Mouse (Mus musculus): ENCODE measurements around the gene Wdr18. TPM values are rescaled to one million over a fixed set of nuclear protein-coding genes. Genes with fewer than 3 reads are reported as not detected.

Wdr18 gene
- polyA plus RNA-seq, 1 experiment from 2014 or later = 84.7 TPM

DNA sequence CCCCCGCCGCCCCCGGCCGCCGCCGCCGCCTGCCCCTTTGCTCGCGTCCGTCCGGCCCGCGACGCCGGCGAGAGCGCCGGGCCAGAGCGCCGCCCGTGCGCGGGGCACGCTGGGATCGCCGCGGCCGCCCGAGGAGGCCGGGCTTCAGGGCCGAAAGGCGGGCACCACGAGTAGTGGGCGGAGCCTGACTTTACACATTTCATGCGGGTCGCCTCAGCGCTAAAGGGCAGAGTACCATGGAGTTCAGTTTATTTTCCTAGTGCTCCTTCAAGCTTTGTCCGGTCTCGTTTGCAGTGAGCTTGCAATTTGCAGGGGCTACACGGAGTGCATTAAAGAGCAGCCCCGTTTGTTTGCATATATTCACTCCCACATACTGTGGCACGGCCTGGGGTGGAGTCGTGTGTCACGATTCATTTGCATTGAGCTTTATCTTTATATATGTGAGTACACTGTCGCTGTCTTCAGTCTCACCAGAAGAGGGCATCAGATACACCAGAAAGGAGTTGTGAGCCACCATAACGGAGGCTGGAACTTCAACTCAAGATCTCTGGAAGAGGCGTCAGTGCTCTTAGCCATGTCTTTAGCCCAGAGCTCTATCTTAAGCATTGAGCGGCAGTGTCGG, 24.4 kb downstream of the Wdr18 start, which contains the start of gene Tmem259:
TSS of gene Tmem259 (minus strand) at position 136 of the 622 bp plus-strand sequence.
- Histone ChIP-seq H3K4me3 (replicated peaks) (peak within 1 kb of the TSS; percentile 78), H3K9ac (peak within 1 kb of the TSS; percentile 85), H3K4me1 (peaks cover 65% of the 10 kb centered on the region), H3K27ac (replicated peaks) (peak within 1 kb of the TSS; percentile 99), H3K36me3 (peaks cover 5% of the 10 kb centered on the region; the same call in 1 of the 2 replicates), H3K9me3 (replicated peaks) (no peaks in the 10 kb centered on the region), H3K4me2 (replicated peaks) (peak within 1 kb of the TSS; percentile 93), H3K27me3 (no peaks in the 10 kb centered on the region)
- WGBS = under 1% methylated on average over 48 of the region's 49 CpGs
- peak; percentile 75 for ATAC-seq (ENCODE audit: insufficient number of reproducible peaks, low FRiP score, low TSS enrichment, low read depth)

DNA sequence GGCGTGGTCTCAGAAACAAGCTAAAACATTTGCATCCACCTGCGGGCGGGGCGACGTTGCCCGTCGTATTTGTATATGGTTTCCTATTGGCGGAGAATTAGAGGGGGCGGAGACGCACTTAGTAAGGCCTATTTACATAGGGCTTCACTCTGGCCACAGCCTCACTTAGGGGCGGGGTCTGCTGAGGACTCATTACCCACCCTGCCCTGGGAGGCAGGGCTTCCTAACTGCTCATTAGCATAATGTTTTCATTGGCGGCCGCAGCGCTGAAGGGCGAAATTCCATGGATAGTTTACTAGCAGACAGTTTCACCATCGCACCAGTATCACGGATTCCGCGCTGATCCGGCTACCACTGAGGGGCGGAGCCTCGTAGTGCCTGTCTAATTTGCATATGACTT, 24.9 kb downstream of the Wdr18 start:
- Histone ChIP-seq H3K27ac (replicated peaks) (peak overlapping the region; percentile 99), H3K9me3 (replicated peaks) (no peaks in the 10 kb centered on the region), H3K4me2 (replicated peaks) (peak overlapping the region; percentile 93), H3K9ac (peak overlapping the region; percentile 45), H3K36me3 (peaks cover 5% of the 10 kb centered on the region; the same call in 1 of the 2 replicates), H3K4me3 (replicated peaks) (peak overlapping the region; percentile 78), H3K27me3 (no peaks in the 10 kb centered on the region), H3K4me1 (peaks cover 68% of the 10 kb centered on the region)
- ATAC-seq (ENCODE audit: insufficient number of reproducible peaks, low FRiP score, low TSS enrichment, low read depth) = peak; percentile 94
- WGBS = under 1% methylated on average over 22 of the region's 22 CpGs

DNA sequence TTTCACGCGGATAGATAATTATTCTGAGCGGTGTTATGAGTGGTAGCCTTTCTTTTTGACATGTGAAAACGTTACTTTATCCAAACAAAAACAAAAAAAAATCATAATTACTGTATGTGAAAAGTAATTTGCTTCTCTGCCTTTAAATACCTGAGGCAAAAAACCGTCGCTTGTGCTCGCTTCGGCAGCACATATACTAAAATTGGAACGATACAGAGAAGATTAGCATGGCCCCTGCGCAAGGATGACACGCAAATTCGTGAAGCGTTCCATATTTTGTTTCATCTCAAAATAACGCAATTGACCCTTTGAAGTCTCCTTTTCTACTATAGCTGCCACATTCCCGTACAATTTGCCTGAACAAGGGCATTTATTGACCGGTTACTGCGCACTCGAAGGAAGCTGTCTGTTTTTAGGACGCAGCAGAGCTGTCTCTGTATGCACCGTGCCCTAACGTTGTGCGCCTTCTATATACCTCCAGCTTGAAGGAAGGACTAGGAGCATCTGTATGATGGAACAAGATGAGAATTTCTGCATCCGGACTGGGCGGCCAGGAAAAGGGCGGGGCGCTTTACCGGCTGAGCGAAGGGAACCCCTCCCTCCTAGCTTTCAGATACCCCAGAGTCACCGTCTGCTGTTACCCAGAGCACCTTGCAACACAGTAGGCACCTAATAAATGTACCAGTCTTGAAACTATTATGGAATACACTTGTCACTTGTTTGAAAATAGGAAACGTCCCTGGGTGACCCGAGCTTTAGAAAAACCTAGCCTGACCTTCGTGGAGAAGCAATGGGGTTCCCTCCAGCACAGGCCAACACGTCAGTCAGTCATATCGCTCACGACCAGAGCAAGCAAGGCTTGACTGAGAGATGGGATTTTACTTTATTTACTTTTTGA, 25.6 kb downstream of the Wdr18 start:
- peaks cover 5% of the 10 kb centered on the region; the same call in 1 of the 2 replicates for H3K36me3 ChIP-seq
- peaks cover 69% of the 10 kb centered on the region for H3K4me1 ChIP-seq
- peak overlapping the region; percentile 99 for H3K27ac ChIP-seq (replicated peaks)
- peak overlapping the region; percentile 45 for H3K9ac ChIP-seq
- peak overlapping the region; percentile 78 for H3K4me3 ChIP-seq (replicated peaks)
- WGBS = 3% methylated on average over 35 of the region's 35 CpGs
- H3K27me3 ChIP-seq = no peaks in the 10 kb centered on the region
- peak overlapping the region; percentile 93 for H3K4me2 ChIP-seq (replicated peaks)
- ATAC-seq (ENCODE audit: insufficient number of reproducible peaks, low FRiP score, low TSS enrichment, low read depth) = no peak
- no peaks in the 10 kb centered on the region for H3K9me3 ChIP-seq (replicated peaks)

DNA sequence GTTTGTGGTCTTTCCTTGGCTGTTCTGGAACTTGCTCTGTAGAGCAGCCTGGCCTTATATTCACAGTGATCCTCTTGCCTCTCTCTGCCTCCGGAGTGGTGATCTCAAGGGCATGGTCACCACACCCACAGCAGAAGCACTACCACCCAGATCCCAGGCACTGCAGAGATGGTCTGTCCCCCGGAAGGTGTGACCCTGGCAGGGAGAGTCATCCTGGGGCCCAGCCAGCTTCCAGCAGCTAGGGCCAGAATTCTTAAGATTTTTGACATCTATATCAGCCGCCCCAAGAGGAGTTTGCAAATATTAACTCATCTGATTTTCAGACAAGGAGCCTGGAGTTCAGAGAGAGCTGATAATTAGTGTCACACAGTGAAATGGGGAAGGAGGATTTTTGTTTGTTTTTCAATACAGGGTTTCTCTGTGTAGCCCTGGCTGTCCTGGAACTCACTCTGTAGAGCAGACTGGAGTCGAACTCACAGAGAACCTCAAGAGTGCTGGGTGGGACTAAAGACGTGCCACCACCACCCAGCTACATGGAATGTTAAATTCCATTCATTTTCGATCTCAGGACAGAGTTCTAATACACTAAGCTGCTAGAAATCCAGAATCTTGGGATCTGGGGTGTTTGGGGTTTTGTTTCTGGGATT, 26.4 kb downstream of the Wdr18 start:
- Histone ChIP-seq H3K4me2 (replicated peaks) (peak overlapping the region; percentile 93), H3K27me3 (no peaks in the 10 kb centered on the region), H3K27ac (replicated peaks) (peak overlapping the region; percentile 99), H3K4me3 (replicated peaks) (peak overlapping the region; percentile 90), H3K9ac (no peak overlapping the region; the same call in 1 of the 2 replicates), H3K4me1 (peaks cover 69% of the 10 kb centered on the region), H3K36me3 (peaks cover 7% of the 10 kb centered on the region), H3K9me3 (replicated peaks) (no peaks in the 10 kb centered on the region)
- no peak for ATAC-seq (ENCODE audit: insufficient number of reproducible peaks, low FRiP score, low TSS enrichment, low read depth)
- 22% methylated on average over 6 of the region's 6 CpGs for WGBS

DNA sequence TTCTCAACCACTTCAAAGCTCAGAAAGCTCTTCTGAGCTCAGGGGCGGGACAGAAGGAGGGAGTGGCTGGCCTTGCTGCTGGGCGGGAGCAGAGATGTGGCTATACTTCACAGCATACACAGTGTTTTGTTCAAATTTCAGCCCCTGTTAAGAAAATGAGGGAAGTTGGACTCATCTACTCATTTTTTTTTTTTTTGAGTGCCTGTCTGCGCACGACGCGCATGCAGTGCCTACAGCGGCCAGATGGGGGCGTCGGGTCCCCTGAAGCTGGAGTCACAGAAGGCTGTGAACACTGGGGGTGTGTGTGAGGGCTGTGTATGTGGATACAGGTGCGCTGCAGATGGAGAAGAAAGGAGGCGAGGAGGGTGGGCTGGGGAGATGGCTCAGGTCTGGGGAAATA, 27.0 kb downstream of the Wdr18 start:
- Histone ChIP-seq H3K36me3 (peaks cover 14% of the 10 kb centered on the region), H3K4me3 (replicated peaks) (peak overlapping the region; percentile 90), H3K27ac (replicated peaks) (peak overlapping the region; percentile 99), H3K4me1 (peaks cover 64% of the 10 kb centered on the region), H3K9ac (no peak overlapping the region), H3K4me2 (replicated peaks) (peak overlapping the region; percentile 93), H3K9me3 (replicated peaks) (no peaks in the 10 kb centered on the region), H3K27me3 (no peaks in the 10 kb centered on the region)
- WGBS = 2% methylated on average over 11 of the region's 11 CpGs
- no peak for ATAC-seq (ENCODE audit: insufficient number of reproducible peaks, low FRiP score, low TSS enrichment, low read depth)

DNA sequence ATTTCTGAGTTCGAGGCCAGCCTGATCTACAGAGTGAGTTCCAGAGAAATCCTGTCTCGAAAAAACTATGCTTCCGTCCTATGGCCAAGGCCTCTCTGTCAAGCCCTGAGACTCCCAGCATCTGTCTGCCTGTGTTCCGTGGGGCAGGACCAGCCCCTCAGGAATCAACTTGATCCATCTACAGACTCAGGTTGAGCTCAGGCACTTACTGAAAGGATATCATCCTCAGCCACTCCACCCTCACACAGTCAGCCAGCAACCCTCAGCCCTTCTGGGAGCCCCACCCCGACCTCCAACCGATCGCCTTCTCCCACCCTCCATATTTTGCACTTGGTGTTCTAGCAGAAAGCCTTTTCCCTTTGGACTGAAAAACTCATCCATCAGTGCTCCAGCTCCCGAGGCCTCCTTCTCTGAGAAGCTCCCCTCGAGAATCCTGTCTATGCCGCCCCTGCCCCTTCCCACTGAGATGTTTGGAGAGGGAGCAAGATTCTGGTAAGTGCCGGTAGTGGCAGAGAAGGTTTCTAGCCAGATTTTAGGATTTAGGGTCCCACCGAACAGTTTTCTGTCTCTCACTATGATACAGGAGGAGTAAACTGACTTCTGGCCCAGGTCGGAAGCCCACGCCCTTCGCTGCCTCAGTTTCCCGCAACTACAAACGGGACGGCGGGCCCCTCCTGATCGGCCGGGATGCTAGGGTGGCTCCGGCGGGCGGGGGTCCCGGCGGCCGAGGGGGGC, 28.0 kb downstream of the Wdr18 start:
- Histone ChIP-seq H3K4me3 (replicated peaks) (peak overlapping the region; percentile 90), H3K27me3 (no peaks in the 10 kb centered on the region), H3K9ac (peak overlapping the region; percentile 86), H3K4me2 (replicated peaks) (peak overlapping the region; percentile 93), H3K4me1 (peaks cover 56% of the 10 kb centered on the region), H3K36me3 (peaks cover 23% of the 10 kb centered on the region), H3K9me3 (replicated peaks) (no peaks in the 10 kb centered on the region), H3K27ac (replicated peaks) (peak overlapping the region; percentile 99)
- ATAC-seq (ENCODE audit: insufficient number of reproducible peaks, low FRiP score, low TSS enrichment, low read depth) = no peak
- 7% methylated on average over 27 of the region's 27 CpGs for WGBS

DNA sequence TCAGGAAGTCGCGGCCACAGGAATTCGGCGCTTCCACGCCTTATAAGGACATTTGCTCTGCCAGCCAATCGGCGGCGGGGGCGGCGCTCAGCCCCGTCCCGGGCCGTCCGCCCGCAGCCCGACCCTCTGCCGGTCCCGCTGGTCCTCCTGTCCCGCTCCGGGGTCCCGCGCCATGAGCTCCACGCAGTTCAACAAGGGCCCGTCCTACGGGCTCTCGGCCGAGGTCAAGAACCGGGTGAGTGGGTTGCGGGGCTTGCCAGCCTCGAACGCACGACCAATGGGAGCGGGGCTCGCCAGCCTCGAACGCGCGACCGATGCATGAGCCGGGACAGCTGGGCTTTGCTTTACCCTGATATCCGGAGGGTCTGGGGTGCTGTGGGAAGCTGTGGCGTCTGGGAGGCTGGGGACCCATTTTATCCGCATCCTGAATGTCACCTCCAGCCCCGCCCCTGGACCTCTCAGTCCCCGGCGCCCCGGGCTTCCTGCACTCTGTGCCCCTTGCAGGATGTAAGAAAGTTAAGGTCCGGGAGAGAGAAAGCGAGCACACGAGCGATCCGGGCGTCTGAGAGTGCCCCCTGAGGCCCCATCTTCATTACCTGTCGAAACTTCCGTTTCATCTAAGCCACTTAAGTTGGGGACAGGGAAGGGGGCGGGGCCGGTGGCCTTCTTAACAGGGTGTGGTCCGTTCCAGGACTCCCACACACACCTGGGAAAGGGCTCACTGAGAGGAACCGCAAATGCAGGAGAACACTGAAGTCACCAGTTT, 28.7 kb downstream of the Wdr18 start, which contains the start of gene Cnn2:
TSS of gene Cnn2 (plus strand) at position 79 of the 766 bp plus-strand sequence.
- Histone ChIP-seq H3K4me3 (replicated peaks) (peak within 1 kb of the TSS; percentile 90), H3K36me3 (peaks cover 31% of the 10 kb centered on the region), H3K4me2 (replicated peaks) (peak within 1 kb of the TSS; percentile 93), H3K27me3 (no peaks in the 10 kb centered on the region), H3K9me3 (replicated peaks) (no peaks in the 10 kb centered on the region), H3K9ac (peak within 1 kb of the TSS; percentile 86), H3K27ac (replicated peaks) (peak within 1 kb of the TSS; percentile 99), H3K4me1 (peaks cover 49% of the 10 kb centered on the region)
- WGBS = under 1% methylated on average over 58 of the region's 59 CpGs
- peak; percentile 25; the same call in 1 of the 2 replicates for ATAC-seq (ENCODE audit: insufficient number of reproducible peaks, low FRiP score, low TSS enrichment, low read depth)

DNA sequence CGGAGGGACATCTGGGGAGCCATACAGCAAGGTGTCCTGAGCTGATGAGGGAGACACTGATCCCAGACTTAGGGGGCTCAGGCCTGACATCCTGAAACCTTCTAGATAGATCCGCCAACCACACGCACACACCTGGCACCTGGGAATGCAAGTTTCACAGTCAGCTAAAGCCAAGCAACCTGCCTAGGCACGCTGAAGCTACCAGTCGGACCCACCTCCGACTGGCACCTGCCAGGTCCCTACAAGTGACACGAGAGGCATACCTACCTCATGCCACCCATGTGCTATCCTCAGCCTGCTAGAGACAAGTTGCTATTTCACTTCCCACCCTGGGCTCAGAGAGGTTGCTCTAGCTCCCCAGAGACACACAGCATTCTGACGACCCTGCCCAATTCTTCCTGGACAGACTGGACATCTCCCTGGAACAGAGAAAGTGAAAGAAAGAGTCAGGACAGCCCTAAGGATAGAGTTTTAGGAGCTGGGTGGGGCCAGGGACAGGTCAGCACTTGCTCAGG, 29.4 kb downstream of the Wdr18 start:
- Histone ChIP-seq H3K9ac (peak overlapping the region; percentile 86), H3K27ac (replicated peaks) (peak overlapping the region; percentile 99), H3K4me1 (peaks cover 51% of the 10 kb centered on the region), H3K4me2 (replicated peaks) (peak overlapping the region; percentile 93), H3K36me3 (peaks cover 37% of the 10 kb centered on the region), H3K9me3 (replicated peaks) (no peaks in the 10 kb centered on the region), H3K4me3 (replicated peaks) (peak overlapping the region; percentile 90), H3K27me3 (no peaks in the 10 kb centered on the region)
- WGBS = 16% methylated on average over 8 of the region's 8 CpGs
- ATAC-seq (ENCODE audit: insufficient number of reproducible peaks, low FRiP score, low TSS enrichment, low read depth) = no peak

DNA sequence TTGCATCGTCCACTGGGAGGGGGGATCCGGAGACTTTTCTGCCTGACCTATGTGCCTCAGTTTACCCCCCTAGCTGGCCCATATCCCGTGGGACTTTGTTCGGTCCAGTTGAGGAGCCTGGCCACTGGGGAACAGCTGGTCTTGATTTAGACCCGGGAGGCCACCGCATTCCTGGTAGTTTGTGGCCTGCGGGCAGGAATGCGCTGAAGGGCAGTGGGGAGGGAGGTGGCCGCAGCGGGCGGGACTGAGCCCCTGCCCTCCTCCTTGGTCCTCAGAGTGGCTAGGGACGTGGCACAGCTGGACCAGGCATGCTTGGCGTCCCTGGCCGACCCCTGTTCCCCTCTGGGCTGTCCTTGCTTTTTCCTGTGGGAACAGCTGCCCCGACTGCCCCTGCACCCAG, 29.9 kb downstream of the Wdr18 start:
- H3K36me3 ChIP-seq = peaks cover 43% of the 10 kb centered on the region
- peaks cover 55% of the 10 kb centered on the region for H3K4me1 ChIP-seq
- H3K9ac ChIP-seq = peak overlapping the region; percentile 86
- WGBS = 11% methylated on average over 15 of the region's 15 CpGs
- H3K4me2 ChIP-seq (replicated peaks) = peak overlapping the region; percentile 93
- peak overlapping the region; percentile 90 for H3K4me3 ChIP-seq (replicated peaks)
- H3K9me3 ChIP-seq (replicated peaks) = no peaks in the 10 kb centered on the region
- H3K27me3 ChIP-seq = no peaks in the 10 kb centered on the region
- ATAC-seq (ENCODE audit: insufficient number of reproducible peaks, low FRiP score, low TSS enrichment, low read depth) = no peak
- H3K27ac ChIP-seq (replicated peaks) = peak overlapping the region; percentile 99

DNA sequence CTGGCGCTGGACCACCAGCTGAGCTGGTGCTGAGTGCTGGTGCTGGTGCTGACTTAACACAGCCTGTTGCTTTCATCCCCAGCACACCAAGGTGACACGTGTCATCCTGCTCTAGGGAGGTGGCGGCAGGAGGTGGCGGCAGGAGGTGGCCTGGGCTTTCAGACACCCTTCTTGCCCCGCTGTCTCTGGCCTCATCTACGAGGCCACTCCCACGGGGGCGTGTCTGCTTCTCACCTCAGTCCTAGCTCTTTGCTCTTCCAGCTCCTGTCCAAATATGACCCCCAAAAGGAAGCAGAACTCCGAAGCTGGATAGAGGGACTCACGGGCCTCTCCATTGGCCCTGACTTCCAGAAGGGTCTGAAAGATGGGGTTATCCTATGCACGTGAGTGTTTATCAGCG, 31.1 kb downstream of the Wdr18 start:
- ATAC-seq (ENCODE audit: insufficient number of reproducible peaks, low FRiP score, low TSS enrichment, low read depth) = no peak
- peaks cover 51% of the 10 kb centered on the region for H3K4me1 ChIP-seq
- H3K4me3 ChIP-seq (replicated peaks) = no peak overlapping the region; the same call in 1 of the 2 replicates
- H3K4me2 ChIP-seq (replicated peaks) = 0 out of 2 replicates have a peak overlapping the region, but pooled peaks have one; percentile 93
- no peaks in the 10 kb centered on the region for H3K27me3 ChIP-seq
- peak overlapping the region; percentile 4; the same call in 1 of the 2 replicates for H3K27ac ChIP-seq (replicated peaks)
- H3K36me3 ChIP-seq = peaks cover 53% of the 10 kb centered on the region
- H3K9me3 ChIP-seq (replicated peaks) = no peaks in the 10 kb centered on the region
- no peak overlapping the region for H3K9ac ChIP-seq
- 72% methylated on average over 12 of the region's 12 CpGs for WGBS
